Mouse (Mus musculus) lung, embryonic 15.5 days (tissue): Measurements from ENCODE around the gene Arhgef16. TPM values are rescaled to one million over a fixed set of nuclear protein-coding genes. Genes with fewer than 3 reads are reported as not detected.

ENCODE experiments used
- ATAC-seq: fragments of 200-750 bp; cut with Nextera tagmentation; 2 replicates; pipeline ENCODE4 v1.8.0; 2017; ENCODE audit warnings: moderate number of reproducible peaks, borderline replicate concordance; ENCODE audit not compliant: low FRiP score, low TSS enrichment; ENCODE audit errors: extremely low read depth
- H3K27ac ChIP-seq: fragments of 300-500 bp; sonication (generic); 2 replicates; pipeline ENCODE4 v1.5.1; 2015; ENCODE audit warnings: moderate library complexity, mild to moderate bottlenecking, inconsistent platforms
- H3K27me3 ChIP-seq: fragments of 300-500 bp; sonication (generic); 2 replicates; pipeline ENCODE4 v1.6.1; 2015; ENCODE audit warnings: inconsistent platforms
- H3K36me3 ChIP-seq: fragments of 300-500 bp; sonication (generic); 2 replicates; pipeline ENCODE4 v1.6.1; 2015; ENCODE audit warnings: inconsistent platforms
- H3K4me1 ChIP-seq: fragments of 300-500 bp; sonication (generic); 2 replicates; pipeline ENCODE4 v1.6.1; 2015; ENCODE audit warnings: inconsistent platforms
- H3K4me2 ChIP-seq: fragments of 300-500 bp; sonication (generic); 2 replicates; pipeline ENCODE4 v1.6.1; 2015; ENCODE audit warnings: inconsistent platforms, mild to moderate bottlenecking, moderate library complexity
- H3K4me3 ChIP-seq: fragments of 300-500 bp; sonication (generic); 2 replicates; pipeline ENCODE4 v1.5.1; 2015; ENCODE audit warnings: mild to moderate bottlenecking, inconsistent platforms
- H3K9ac ChIP-seq: fragments of 300-500 bp; sonication (generic); 2 replicates; pipeline ENCODE4 v1.6.1; 2015; ENCODE audit warnings: inconsistent platforms
- H3K9me3 ChIP-seq: fragments of 300-500 bp; sonication (generic); 2 replicates; pipeline ENCODE4 v1.6.1; 2016; ENCODE audit warnings: inconsistent platforms
- WGBS: fragments of 180-500 bp; shearing (Covaris S2); methylation state at CpG from one replicate; pipeline ENCODE4 v1.1.7; 2015; 5-methylcytosine and 5-hydroxymethylcytosine counted together
- polyA plus RNA-seq: library from polyadenylated mRNA; unstranded; fragments of >200 nt; fragmentation: Nextera tagmentation; extraction: Ambion mirVana; gene quantifications from 2 replicates; pipeline ENCODE4 v1.2.1, GENCODE M21; 2015

Arhgef16 gene
- polyA plus RNA-seq, 1 experiment from 2014 or later: 23.0 TPM

GRCm38 (mm10) chr4:154279481-154279880 is 22.0 kb downstream of the Arhgef16 start:
- H3K9me3 ChIP-seq: no peaks in the 10 kb centered on the region
- WGBS: 62% methylated on average over 9 of the region's 9 CpGs

DNA sequence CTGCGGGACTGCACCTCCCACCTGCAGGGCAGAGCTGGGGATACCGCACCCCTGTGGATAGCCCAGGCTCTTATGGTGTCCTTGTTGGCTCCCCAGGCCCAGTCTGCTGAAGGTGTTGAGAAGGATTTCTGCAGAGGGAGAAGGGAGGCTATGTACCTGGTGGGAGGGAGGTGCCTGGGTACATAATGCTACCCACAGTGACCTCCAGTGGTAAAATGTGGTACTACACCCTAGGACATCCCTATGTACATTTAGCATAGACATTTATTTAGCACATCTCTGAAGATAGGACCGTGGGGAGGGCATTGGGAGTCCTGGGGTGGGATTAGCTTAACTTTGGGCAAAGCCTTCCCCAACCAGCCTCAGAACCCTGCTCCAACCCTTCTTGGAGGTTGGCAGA is 28.5 kb downstream of the Arhgef16 start:
- 41% methylated on average over 3 of the region's 3 CpGs for WGBS
- Histone ChIP-seq H3K4me2 (no peak overlapping the region), H3K4me1 (peaks cover 10% of the 10 kb centered on the region; the same call in 1 of the 2 replicates), H3K36me3 (no peaks in the 10 kb centered on the region), H3K9me3 (no peaks in the 10 kb centered on the region), H3K27me3 (no peaks in the 10 kb centered on the region), H3K4me3 (no peak overlapping the region), H3K27ac (no peak overlapping the region), H3K9ac (no peak overlapping the region)
- no peak for ATAC-seq

More at GRCm38 (mm10) chr4:154279481-154279880, 22.0 kb downstream of the Arhgef16 start:
- H3K36me3 ChIP-seq: no peaks in the 10 kb centered on the region
- H3K27ac ChIP-seq: no peak overlapping the region
- no peaks in the 10 kb centered on the region for H3K27me3 ChIP-seq
- no peak overlapping the region for H3K4me2 ChIP-seq
- no peak overlapping the region for H3K4me3 ChIP-seq
- ATAC-seq: no peak
- H3K4me1 ChIP-seq: no peaks in the 10 kb centered on the region
- no peak overlapping the region for H3K9ac ChIP-seq

GRCm38 (mm10) chr4:154269520-154269919 is 32.0 kb downstream of the Arhgef16 start:
- Histone ChIP-seq H3K4me2 (peak overlapping the region; percentile 41), H3K4me1 (peaks cover 10% of the 10 kb centered on the region; the same call in 1 of the 2 replicates), H3K9ac (no peak overlapping the region), H3K36me3 (no peaks in the 10 kb centered on the region), H3K27ac (peak overlapping the region; percentile 67), H3K27me3 (no peaks in the 10 kb centered on the region), H3K9me3 (no peaks in the 10 kb centered on the region), H3K4me3 (no peak overlapping the region)
- ATAC-seq: peak; percentile 72
- WGBS: 26% methylated on average over 10 of the region's 10 CpGs

DNA sequence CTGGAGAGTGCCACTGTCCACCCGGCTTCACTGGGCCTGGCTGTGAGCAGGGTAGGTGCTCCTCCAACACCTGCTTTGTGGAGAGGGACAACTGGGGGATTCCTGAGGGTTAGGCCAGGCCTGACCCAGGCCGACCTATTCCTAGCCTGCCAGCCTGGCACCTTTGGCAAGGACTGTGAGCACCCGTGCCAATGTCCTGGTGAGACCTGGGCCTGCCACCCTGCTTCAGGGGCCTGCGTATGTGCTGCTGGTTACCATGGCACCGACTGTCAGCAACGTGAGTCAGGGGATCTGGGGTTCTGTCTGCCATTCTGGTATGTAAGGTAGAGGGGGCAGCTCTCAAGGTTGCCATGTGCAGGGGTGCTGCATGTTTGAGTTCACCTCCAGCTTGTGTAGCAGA is 34.0 kb downstream of the Arhgef16 start:
- Histone ChIP-seq H3K4me3 (no peak overlapping the region), H3K27me3 (no peaks in the 10 kb centered on the region), H3K36me3 (no peaks in the 10 kb centered on the region), H3K9me3 (no peaks in the 10 kb centered on the region), H3K27ac (no peak overlapping the region), H3K4me2 (no peak overlapping the region), H3K4me1 (peaks cover 10% of the 10 kb centered on the region; the same call in 1 of the 2 replicates), H3K9ac (no peak overlapping the region)
- no peak for ATAC-seq
- WGBS: 71% methylated on average over 6 of the region's 6 CpGs

DNA sequence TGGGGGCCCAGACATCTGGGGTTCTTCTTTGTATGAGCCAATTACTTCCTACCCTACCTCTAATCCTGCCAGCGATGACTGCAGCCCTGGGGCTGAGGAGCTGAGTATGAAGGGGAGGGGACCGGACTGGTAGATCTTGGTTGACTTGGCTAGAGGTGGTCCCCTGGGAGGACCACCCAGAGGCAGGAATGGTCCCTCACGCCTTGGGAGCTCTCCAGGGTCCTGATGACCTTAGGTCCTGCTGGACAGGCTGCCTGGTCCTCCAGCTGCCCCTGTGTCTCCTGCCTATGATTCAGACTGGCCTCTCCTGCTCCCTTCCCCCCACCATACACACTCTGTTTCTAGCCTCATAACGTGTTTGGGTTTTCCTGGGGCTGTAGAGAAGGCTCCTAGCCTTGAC is 39.4 kb downstream of the Arhgef16 start:
- no peak overlapping the region for H3K27ac ChIP-seq
- ATAC-seq: no peak
- 46% methylated on average over 4 of the region's 4 CpGs for WGBS

GRCm38 (mm10) chr4:154260755-154261154 is 40.7 kb downstream of the Arhgef16 start:
- no peak overlapping the region for H3K9ac ChIP-seq
- H3K27me3 ChIP-seq: no peaks in the 10 kb centered on the region
- no peak overlapping the region for H3K4me2 ChIP-seq
- no peaks in the 10 kb centered on the region for H3K4me1 ChIP-seq
- WGBS: 91% methylated on average over 5 of the region's 5 CpGs
- H3K4me3 ChIP-seq: no peak overlapping the region
- H3K36me3 ChIP-seq: no peaks in the 10 kb centered on the region
- no peaks in the 10 kb centered on the region for H3K9me3 ChIP-seq
- no peak overlapping the region for H3K27ac ChIP-seq
- ATAC-seq: no peak

More for the DNA sequence above, 39.4 kb downstream of the Arhgef16 start:
- no peaks in the 10 kb centered on the region for H3K9me3 ChIP-seq
- H3K4me1 ChIP-seq: no peaks in the 10 kb centered on the region
- no peak overlapping the region for H3K9ac ChIP-seq
- no peaks in the 10 kb centered on the region for H3K27me3 ChIP-seq
- no peak overlapping the region for H3K4me2 ChIP-seq
- no peaks in the 10 kb centered on the region for H3K36me3 ChIP-seq
- no peak overlapping the region for H3K4me3 ChIP-seq

DNA sequence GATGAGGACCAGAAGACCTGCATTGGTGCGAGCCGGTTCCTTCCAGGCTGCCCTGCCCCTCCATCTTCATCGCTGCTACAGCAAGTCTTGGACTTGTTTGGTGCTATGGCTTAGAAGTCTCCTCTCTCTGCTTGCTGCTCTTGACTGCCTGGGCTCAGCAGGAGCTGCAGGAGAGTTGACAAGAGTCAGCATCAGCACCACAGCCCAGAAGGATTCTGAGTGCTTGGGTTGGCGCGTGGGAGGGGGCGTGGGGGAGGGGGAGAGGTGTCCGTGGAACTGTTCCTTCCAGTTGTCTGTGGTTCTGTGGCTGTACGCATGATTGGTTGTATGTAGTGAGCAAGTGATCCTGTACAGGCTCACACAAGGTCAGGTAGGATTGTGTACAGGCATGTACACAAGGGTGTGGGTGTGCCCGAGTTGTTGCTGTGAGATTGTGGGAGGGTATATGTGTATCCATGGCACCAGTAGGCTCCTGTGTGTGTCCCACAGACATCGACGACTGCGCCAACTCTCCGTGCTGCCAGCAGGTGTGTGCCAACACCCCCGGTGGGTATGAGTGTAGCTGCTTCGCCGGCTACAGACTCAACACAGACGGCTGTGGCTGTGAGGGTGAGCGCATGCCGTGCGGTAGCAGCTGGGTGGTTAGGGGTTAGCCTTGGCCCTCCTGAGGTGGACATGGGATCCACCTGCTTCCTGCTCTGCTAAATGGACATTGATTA is 48.8 kb downstream of the Arhgef16 start:
- 0 out of 2 replicates have a peak, but pooled peaks have one; percentile 19 for ATAC-seq
- WGBS: 87% methylated on average over 20 of the region's 20 CpGs
- Histone ChIP-seq H3K4me3 (no peak overlapping the region), H3K36me3 (no peaks in the 10 kb centered on the region), H3K27ac (no peak overlapping the region), H3K4me2 (no peak overlapping the region), H3K4me1 (peaks cover 3% of the 10 kb centered on the region), H3K27me3 (no peaks in the 10 kb centered on the region), H3K9me3 (no peaks in the 10 kb centered on the region), H3K9ac (no peak overlapping the region)

- no peak for ATAC-seq
Observed at GRCm38 (mm10) chr4:154249316-154249715, 52.2 kb downstream of the Arhgef16 start.

DNA sequence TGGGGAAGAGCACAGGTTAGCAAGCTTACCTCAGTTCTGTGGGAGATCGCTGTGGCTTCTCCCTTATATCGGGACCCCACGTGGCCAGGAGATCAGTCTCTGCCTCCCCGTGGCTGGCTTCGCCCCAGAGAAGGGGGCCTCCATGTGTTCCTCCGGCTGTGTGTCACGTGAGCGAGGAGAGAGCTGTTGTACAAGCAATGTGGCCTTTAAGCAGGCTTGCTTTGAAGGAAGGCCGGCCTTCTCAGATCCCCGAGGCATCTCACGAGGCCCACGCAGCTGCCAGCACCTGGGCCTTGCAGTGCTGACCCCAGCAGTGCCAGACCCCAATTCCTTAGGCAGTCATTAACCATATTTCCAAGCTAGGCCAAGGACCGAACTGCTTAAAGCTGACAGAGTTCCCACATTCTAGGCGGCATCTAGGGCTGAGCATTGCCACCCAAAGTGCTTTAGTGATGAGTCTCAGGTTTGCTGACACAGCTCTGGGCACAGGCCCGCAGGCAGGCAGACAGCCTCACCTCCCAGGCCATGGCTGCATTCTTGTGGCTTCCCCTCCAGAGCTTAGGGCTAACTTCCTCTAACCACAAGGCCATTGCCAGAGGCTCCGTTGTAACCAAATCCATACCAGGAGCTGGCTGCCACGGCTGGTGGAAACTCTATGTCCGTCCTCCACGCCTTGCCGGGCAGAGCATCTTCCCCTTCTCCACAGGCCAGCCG is 53.2 kb downstream of the Arhgef16 start:
- Histone ChIP-seq H3K27me3 (no peaks in the 10 kb centered on the region), H3K4me2 (no peak overlapping the region), H3K36me3 (no peaks in the 10 kb centered on the region), H3K4me3 (no peak overlapping the region), H3K27ac (no peak overlapping the region), H3K4me1 (peaks cover 11% of the 10 kb centered on the region), H3K9ac (no peak overlapping the region), H3K9me3 (no peaks in the 10 kb centered on the region)
- 64% methylated on average over 21 of the region's 21 CpGs for WGBS
- ATAC-seq: no peak

More at GRCm38 (mm10) chr4:154249316-154249715, 52.2 kb downstream of the Arhgef16 start:
- 66% methylated on average over 8 of the region's 8 CpGs for WGBS
- no peaks in the 10 kb centered on the region for H3K36me3 ChIP-seq
- H3K27ac ChIP-seq: no peak overlapping the region
- H3K4me3 ChIP-seq: no peak overlapping the region
- no peak overlapping the region for H3K9ac ChIP-seq
- no peak overlapping the region for H3K4me2 ChIP-seq
- H3K4me1 ChIP-seq: peaks cover 11% of the 10 kb centered on the region
- no peaks in the 10 kb centered on the region for H3K9me3 ChIP-seq
- H3K27me3 ChIP-seq: no peaks in the 10 kb centered on the region

DNA sequence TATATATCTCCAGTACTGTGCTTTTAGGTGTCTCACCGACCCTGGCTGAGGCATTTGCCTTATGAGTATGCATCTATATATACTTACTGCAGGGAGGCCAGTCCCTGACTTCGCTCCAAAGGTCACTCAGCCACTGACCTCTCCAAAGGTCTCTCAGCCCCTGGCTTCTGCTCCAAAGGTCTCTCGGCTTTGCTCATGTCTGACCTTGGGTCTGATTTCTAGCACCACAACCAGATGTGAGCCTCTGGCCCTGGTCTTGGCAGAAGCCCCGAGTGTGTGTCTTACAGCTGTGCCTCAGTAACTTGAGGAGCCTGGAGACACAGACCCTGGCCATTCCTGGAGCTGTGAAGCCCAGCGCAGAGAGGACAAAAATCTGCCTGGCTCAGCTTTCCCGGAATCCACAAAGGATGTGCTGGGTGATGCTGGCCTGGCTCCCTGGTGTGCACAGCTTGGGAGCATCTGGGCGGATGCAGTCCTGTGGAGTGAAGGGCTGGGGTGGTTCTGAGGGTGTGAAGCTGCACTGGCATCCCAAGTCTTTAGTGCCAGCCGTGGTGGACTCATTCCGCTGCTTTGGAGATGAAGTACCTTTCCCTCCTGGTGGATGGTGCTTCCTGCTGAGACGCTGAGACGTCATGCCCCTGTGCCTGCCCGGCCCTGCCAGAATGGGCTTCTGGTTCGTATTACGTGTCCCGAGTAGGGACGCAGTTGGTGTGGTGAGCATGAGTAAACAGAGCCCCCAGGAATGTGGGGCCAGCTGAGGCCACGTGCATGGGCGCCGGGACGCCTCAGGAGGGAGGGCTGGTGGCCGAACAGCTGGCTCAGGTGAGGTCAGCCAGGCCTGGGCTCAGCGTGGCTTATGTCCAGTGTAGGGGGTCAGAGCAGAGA is 54.0 kb downstream of the Arhgef16 start:
- ATAC-seq: 0 out of 2 replicates have a peak, but pooled peaks have one; percentile 1
- WGBS: 29% methylated on average over 22 of the region's 22 CpGs
- Histone ChIP-seq H3K36me3 (no peaks in the 10 kb centered on the region), H3K4me3 (no peak overlapping the region), H3K9ac (no peak overlapping the region), H3K4me1 (peaks cover 11% of the 10 kb centered on the region), H3K4me2 (peak overlapping the region; percentile 61; the same call in 1 of the 2 replicates), H3K27me3 (no peaks in the 10 kb centered on the region), H3K27ac (no peak overlapping the region), H3K9me3 (no peaks in the 10 kb centered on the region)
